Mouse (Mus musculus) MEL (cell line): ENCODE data around the gene Cyp2g1. TPM values are rescaled to one million over a fixed set of nuclear protein-coding genes. Genes with fewer than 3 reads are reported as not detected.

Source experiments
- DNase-seq: peaks from one replicate; pipeline ENCODE4 v3.0.0; 2011; ENCODE audit warnings: low read depth, low spot score
- H3K27ac ChIP-seq: 2 replicates; pipeline ENCODE4 v1.5.1; 2012; ENCODE audit warnings: low read depth, mild to moderate bottlenecking, control low read depth, low read length, moderate library complexity; ENCODE audit not compliant: control insufficient read depth
- H3K27me3 ChIP-seq, 2 experiments: fragments of 150-350 bp in 1 of 2; sonication (generic) in 1 of 2; 2 replicates each; pipeline ENCODE4 v1.6.1; 2012; ENCODE audit warnings: low read length in 2 of 2, mild to moderate bottlenecking in 2 of 2, improper control_type of control experiment in 1 of 2, moderate library complexity in 1 of 2; ENCODE audit not compliant: insufficient read depth in 2 of 2, control insufficient read depth in 1 of 2
- H3K36me3 ChIP-seq, 2 experiments: 2 replicates each; pipeline ENCODE4 v1.6.1; 2012 to 2014; ENCODE audit warnings: low read length in 2 of 2, improper control_type of control experiment in 1 of 2, inconsistent platforms in 1 of 2, mild to moderate bottlenecking in 1 of 2; ENCODE audit not compliant: insufficient read depth in 2 of 2, control insufficient read depth in 1 of 2
- H3K4me1 ChIP-seq, 2 experiments: fragments of 150-350 bp in 1 of 2; sonication (generic) in 1 of 2; 2 replicates each; pipeline ENCODE4 v1.6.1; 2012; ENCODE audit warnings: low read length in 2 of 2, improper control_type of control experiment in 1 of 2, mild to moderate bottlenecking in 1 of 2; ENCODE audit not compliant: insufficient read depth in 2 of 2, control insufficient read depth in 1 of 2
- H3K4me3 ChIP-seq, 2 experiments: fragments of 150-350 bp in 1 of 2; sonication (generic) in 1 of 2; 2 replicates each; pipeline ENCODE4 v1.5.1; 2012; ENCODE audit warnings: low read depth in 2 of 2, low read length in 2 of 2, mild to moderate bottlenecking in 2 of 2, moderate library complexity in 2 of 2, control low read depth in 1 of 2, improper control_type of control experiment in 1 of 2; ENCODE audit not compliant: control insufficient read depth in 1 of 2, insufficient read depth in 1 of 2
- H3K79me2 ChIP-seq: 2 replicates; pipeline ENCODE4 v1.6.1; 2012; ENCODE audit warnings: mild to moderate bottlenecking, low read length, moderate library complexity; ENCODE audit not compliant: control insufficient read depth, poor library complexity, insufficient read depth
- H3K9ac ChIP-seq: 2 replicates; pipeline ENCODE4 v1.6.1; 2012; ENCODE audit warnings: low read depth, mild to moderate bottlenecking, control low read depth, low read length, moderate library complexity; ENCODE audit not compliant: control insufficient read depth, poor library complexity, severe bottlenecking
- H3K9me3 ChIP-seq: fragments of 150-350 bp; sonication (generic); replicated peaks from 2 replicates; pipeline ENCODE4 v1.6.1; 2012; ENCODE audit warnings: mild to moderate bottlenecking, low read length, improper control_type of control experiment, moderate library complexity; ENCODE audit not compliant: insufficient read depth
- BHLHE40 ChIP-seq: IDR thresholded peaks from 2 replicates; pipeline ENCODE4 v1.6.1; 2012; ENCODE audit warnings: low read depth, mild to moderate bottlenecking, inconsistent platforms, low read length, improper control_type of control experiment, borderline replicate concordance
- CTCF ChIP-seq, 3 experiments: IDR thresholded peaks in 2 of 3; conservative IDR thresholded peaks in 1 of 3; 2 replicates each; pipeline ENCODE4 v1.5.1; 2011 to 2012; ENCODE audit warnings: low read length in 3 of 3, low read depth in 2 of 3, mild to moderate bottlenecking in 2 of 3, improper control_type of control experiment in 1 of 3, inconsistent platforms in 1 of 3, mixed read lengths in 1 of 3, moderate library complexity in 1 of 3; ENCODE audit not compliant: control insufficient read depth in 1 of 3, insufficient read depth in 1 of 3, poor library complexity in 1 of 3, severe bottlenecking in 1 of 3
- E2F4 ChIP-seq: IDR thresholded peaks from 2 replicates; pipeline ENCODE4 v1.6.1; 2011; ENCODE audit warnings: low read depth, low read length, improper control_type of control experiment, borderline replicate concordance
- ELF1 ChIP-seq: IDR thresholded peaks from 2 replicates; pipeline ENCODE4 v1.6.1; 2014; ENCODE audit warnings: low read depth, mild to moderate bottlenecking, inconsistent platforms, low read length, improper control_type of control experiment, moderate library complexity
- GATA1 ChIP-seq: IDR thresholded peaks from 2 replicates; pipeline ENCODE4 v1.6.1; 2011; ENCODE audit warnings: low read depth, low read length, improper control_type of control experiment
- MAFK ChIP-seq: IDR thresholded peaks from 2 replicates; pipeline ENCODE4 v1.6.1; 2011; ENCODE audit warnings: low read depth, mild to moderate bottlenecking, low read length, improper control_type of control experiment, borderline replicate concordance
- MAZ ChIP-seq: IDR thresholded peaks from 2 replicates; pipeline ENCODE4 v1.6.1; 2012; ENCODE audit warnings: low read depth, mild to moderate bottlenecking, inconsistent platforms, low read length, improper control_type of control experiment
- MEF2A ChIP-seq: IDR thresholded peaks from 2 replicates; pipeline ENCODE4 v1.6.1; 2014; ENCODE audit warnings: low read depth, mild to moderate bottlenecking, inconsistent platforms, low read length, improper control_type of control experiment; ENCODE audit not compliant: poor library complexity, insufficient replicate concordance, severe bottlenecking; ENCODE audit errors: extremely low read depth
- NELFE ChIP-seq: IDR thresholded peaks from 2 replicates; pipeline ENCODE4 v1.6.1; 2011; ENCODE audit warnings: low read depth, low read length, improper control_type of control experiment
- NRF1 ChIP-seq: IDR thresholded peaks from 2 replicates; pipeline ENCODE4 v1.6.1; 2014; ENCODE audit warnings: low read depth, mild to moderate bottlenecking, inconsistent platforms, low read length, improper control_type of control experiment, moderate library complexity; ENCODE audit not compliant: poor library complexity, insufficient read depth, severe bottlenecking
- POLR2A ChIP-seq, 2 experiments: IDR thresholded peaks; 2 replicates each; pipeline ENCODE4 v1.6.1; 2011 to 2012; ENCODE audit warnings: low read length in 2 of 2, mild to moderate bottlenecking in 2 of 2, control low read depth in 1 of 2, improper control_type of control experiment in 1 of 2, low read depth in 1 of 2, moderate library complexity in 1 of 2; ENCODE audit not compliant: control insufficient read depth in 1 of 2, insufficient read depth in 1 of 2, poor library complexity in 1 of 2
- POLR2AphosphoS2 ChIP-seq: IDR thresholded peaks from 2 replicates; pipeline ENCODE4 v1.6.1; 2011; ENCODE audit warnings: low read length, improper control_type of control experiment
- RAD21 ChIP-seq: IDR thresholded peaks from 2 replicates; pipeline ENCODE4 v1.6.1; 2011; ENCODE audit warnings: mild to moderate bottlenecking, low read depth, low read length, improper control_type of control experiment
- RCOR1 ChIP-seq: IDR thresholded peaks from 2 replicates; pipeline ENCODE4 v1.6.1; 2012; ENCODE audit warnings: low read depth, mild to moderate bottlenecking, inconsistent platforms, low read length, improper control_type of control experiment
- SIN3A ChIP-seq: IDR thresholded peaks from 2 replicates; pipeline ENCODE4 v1.6.1; 2012; ENCODE audit warnings: low read length, improper control_type of control experiment, inconsistent platforms
- SMC3 ChIP-seq: IDR thresholded peaks from 2 replicates; pipeline ENCODE4 v1.6.1; 2011; ENCODE audit warnings: low read depth, low read length, improper control_type of control experiment
- ZC3H11A ChIP-seq: IDR thresholded peaks from 2 replicates; pipeline ENCODE4 v1.6.1; 2012; ENCODE audit warnings: low read depth, mild to moderate bottlenecking, inconsistent platforms, low read length, improper control_type of control experiment
- ZKSCAN1 ChIP-seq: IDR thresholded peaks from 2 replicates; pipeline ENCODE4 v1.6.1; 2012; ENCODE audit warnings: low read depth, mild to moderate bottlenecking, inconsistent platforms, low read length, improper control_type of control experiment, moderate library complexity
- polyA plus RNA-seq, 2 experiments: library from polyadenylated mRNA; stranded (reverse) in 1 of 2; unstranded in 1 of 2; fragments of >175 nt in 1 of 2; fragments of >200 nt in 1 of 2; gene quantifications; 2 replicates each; pipeline versions ENCODE4 v1.2.1 to v1.2.4; 2012; ENCODE audit warnings: low replicate concordance in 2 of 2, low read depth in 1 of 2; ENCODE audit not compliant: insufficient read length in 2 of 2, insufficient read depth in 1 of 2, missing spikeins in 1 of 2
- total RNA-seq: library from RNA; depleted of rRNA; stranded (reverse); fragments of 300-350 nt; gene quantifications from 2 replicates; pipeline ENCODE4 v1.2.3, GENCODE M21; 2012; rRNA removed

The Cyp2g1 gene
- total RNA-seq (not detected in 2 replicates), polyA plus RNA-seq (not detected)

DNA sequence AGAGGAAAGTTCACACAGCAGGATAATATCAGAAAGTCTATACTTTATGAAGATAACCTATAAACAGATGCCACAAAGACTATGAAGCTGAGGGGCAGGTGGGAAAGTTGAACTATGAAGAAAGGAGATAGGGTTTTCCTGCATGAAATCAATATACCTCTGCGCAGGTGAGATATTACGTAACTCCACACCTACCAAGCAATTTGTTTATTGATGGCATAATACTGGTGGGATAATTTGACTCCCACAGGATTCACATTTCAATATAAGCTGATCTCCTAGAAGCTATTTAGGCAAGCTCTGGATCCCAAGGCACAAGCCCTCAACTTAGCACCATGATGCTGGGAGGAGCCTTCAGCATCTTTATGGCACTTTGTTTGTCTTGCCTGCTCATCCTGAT, at the start of gene Cyp2g1:
Gene Cyp2g1, plus strand, starts transcription at position 301 of the 400 bp plus-strand sequence.
- TF ChIP-seq E2F4 (no peak), RCOR1 (no peak), SIN3A (no peak), NELFE (no peak), GATA1 (no peak), RAD21 (no peak), POLR2AphosphoS2 (no peak), MEF2A (no peak), MAZ (no peak), ZC3H11A (no peak), NRF1 (no peak), MAFK (no peak), POLR2A (IDR thresholded peaks at IDR 0.05; ENCODE audit: control insufficient read depth in 1 of 2, insufficient read depth in 1 of 2, low read depth in 1 of 2, low read length in 2 of 2, poor library complexity in 1 of 2) (no peak), ELF1 (no peak), BHLHE40 (no peak)
- H3K4me3 ChIP-seq: no peak within 1 kb of the TSS
- no peak within 1 kb of the TSS for H3K27ac ChIP-seq
- H3K27me3 ChIP-seq: no peaks in the 10 kb centered on the region
- H3K9me3 ChIP-seq: no peaks in the 10 kb centered on the region
- DNase-seq: no peak
- H3K9ac ChIP-seq: no peak within 1 kb of the TSS
- no peaks in the 10 kb centered on the region for H3K4me1 ChIP-seq
- no peaks in the 10 kb centered on the region for H3K36me3 ChIP-seq
- no peaks in the 10 kb centered on the region for H3K79me2 ChIP-seq

- Histone ChIP-seq H3K79me2 (no peaks in the 10 kb centered on the region), H3K9ac (no peak overlapping the region), H3K27me3 (no peaks in the 10 kb centered on the region), H3K9me3 (no peaks in the 10 kb centered on the region), H3K27ac (no peak overlapping the region), H3K4me3 (no peak overlapping the region), H3K36me3 (no peaks in the 10 kb centered on the region), H3K4me1 (no peaks in the 10 kb centered on the region)
- DNase-seq: peak; percentile 15
- peak; percentile 24 for TF ChIP-seq RAD21
- peak; percentile 29 to 43 (median 33); a peak in 4 of 6 replicates for TF ChIP-seq CTCF (IDR thresholded peaks at IDR 0.05 in 2 of 3, conservative IDR thresholded peaks at IDR 0.05 in 1 of 3; ENCODE audit: control insufficient read depth in 1 of 3, insufficient read depth in 1 of 3, low read depth in 2 of 3, low read length in 3 of 3, poor library complexity in 1 of 3, severe bottlenecking in 1 of 3)
- no peak for TF ChIP-seq MAZ
- TF ChIP-seq SMC3: peak; percentile 20; the same call in 1 of the 2 replicates
- no peak for TF ChIP-seq ZKSCAN1
Observed at GRCm38 (mm10) chr7:26767084-26767483, 41.6 kb upstream of the Cyp2g1 start.
